Mouse (Mus musculus): Measurements from ENCODE around the gene Pbx2.

Gene Pbx2

DNA sequence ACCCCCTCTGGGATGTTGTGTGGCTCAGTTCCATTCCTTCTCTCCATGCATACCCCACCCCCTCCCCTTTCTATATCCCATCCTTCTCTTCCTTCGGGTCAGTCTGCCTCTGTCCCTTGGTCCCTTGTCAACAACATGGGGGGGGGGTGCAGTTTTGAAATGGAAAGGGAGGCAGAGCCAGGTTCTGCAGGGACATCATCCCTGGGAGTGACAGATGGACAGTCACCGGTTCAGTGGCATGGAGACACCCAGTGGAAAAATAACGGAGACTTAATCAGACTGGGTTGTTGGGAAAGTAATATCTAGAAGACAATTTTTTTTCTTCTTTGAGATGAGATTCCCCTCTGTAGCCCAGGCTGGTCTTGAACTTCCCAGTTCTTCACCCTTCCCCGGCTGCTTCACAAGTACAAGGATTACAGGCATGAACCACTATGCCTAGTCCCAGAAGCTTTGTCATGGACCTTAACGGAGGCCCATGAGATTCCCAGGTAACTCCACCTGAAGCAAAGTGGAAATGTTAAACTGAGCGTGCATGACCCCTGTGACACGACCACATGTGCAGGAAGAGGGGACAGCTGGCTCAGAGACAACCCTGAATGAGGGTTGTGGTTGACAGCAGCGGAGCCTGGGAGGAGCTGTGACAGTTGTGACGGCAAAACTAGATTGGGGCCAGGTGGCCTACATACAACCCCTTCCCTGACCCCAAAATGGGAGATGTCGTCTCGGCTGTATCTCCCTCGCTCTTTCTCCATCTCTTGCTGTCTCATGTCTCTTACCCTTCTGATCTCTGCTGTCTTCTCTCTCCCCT is 38.9 kb downstream of the Pbx2 start:
- no peak for DNase-seq (ENCODE audit: low spot score)

DNA sequence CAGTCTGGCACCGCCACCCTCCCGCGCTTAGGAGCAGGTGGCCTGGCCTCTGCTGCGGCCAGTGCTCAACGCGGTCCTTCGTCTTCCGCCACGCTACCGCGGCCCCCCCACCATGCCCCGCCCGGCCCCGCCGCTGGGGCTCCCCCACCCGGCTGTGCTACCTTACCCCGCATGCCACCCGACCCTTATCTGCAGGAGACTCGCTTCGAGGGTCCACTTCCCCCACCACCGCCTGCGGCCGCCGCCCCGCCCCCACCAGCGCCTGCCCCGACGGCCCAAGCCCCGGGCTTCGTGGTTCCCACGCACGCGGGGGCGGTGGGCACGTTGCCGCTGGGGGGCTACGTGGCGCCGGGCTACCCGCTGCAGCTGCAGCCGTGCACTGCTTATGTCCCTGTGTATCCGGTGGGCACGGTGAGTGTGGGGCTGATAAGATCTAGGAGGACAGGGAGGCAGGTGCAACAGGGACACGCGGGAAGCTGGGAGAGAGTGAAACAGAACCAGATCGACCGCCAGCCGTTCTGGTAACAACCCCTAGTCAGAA is 39.8 kb downstream of the Pbx2 start:
- DNase-seq (ENCODE audit: low spot score) = no peak

DNA sequence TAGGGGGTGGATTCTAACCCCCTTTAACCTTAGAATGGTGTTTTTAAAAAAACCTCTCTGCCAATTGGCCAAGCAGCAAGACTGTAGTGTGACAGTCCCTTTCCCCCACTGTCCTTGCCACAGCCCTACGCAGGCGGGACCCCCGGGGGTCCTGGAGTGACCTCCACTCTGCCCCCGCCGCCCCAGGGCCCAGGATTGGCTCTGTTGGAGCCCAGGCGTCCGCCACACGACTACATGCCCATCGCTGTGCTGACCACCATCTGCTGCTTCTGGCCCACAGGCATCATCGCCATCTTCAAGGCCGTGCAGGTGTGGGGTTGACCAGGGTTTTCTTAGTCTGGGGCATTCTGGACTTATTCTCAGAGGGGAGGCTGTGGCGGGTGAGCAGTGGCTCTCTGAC is 40.6 kb downstream of the Pbx2 start:
- DNase-seq (ENCODE audit: low spot score) = no peak

DNA sequence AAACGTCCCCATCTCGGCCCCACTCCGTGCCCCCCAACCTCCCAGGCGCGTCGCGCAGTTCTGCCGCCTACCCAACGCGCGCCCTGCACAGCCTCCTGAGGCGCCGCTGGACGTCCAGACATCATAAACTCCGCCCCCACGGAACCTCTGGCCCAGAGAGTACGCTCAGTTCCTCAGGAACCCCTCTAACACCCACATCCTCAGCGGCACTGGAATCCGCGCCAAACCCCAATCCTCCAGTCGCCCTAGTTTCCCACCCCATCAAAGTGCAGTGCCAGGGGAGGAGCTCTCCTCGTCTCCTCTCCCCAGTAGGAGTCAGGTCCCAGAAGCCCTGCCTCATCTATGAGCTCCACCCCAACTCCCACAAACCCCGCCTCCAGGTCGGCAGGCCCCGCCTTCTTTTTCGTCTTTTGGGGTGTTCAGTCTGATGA is 41.2 kb downstream of the Pbx2 start:
- no peak for DNase-seq (ENCODE audit: low spot score)

DNA sequence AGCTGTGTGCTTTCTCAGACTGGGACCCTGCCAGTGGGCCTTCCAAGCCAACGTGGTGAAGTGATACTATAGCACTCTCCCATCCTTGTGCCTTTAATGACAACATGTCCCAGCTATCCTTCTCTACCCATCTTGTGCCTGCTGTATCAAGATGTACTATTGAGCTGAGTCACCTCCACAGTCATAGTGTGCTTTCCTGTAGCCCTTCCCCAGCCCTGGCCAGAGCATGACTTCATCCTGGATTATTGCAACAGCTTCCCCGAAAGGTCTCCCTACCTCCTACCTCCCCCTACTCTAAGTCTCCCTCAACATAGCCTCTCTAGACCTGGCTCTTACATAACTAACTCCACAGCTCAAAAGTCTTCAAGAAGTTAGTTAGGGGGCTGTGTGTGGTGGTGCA is 44.6 kb downstream of the Pbx2 start:
- no peak for DNase-seq (ENCODE audit: low spot score)

DNA sequence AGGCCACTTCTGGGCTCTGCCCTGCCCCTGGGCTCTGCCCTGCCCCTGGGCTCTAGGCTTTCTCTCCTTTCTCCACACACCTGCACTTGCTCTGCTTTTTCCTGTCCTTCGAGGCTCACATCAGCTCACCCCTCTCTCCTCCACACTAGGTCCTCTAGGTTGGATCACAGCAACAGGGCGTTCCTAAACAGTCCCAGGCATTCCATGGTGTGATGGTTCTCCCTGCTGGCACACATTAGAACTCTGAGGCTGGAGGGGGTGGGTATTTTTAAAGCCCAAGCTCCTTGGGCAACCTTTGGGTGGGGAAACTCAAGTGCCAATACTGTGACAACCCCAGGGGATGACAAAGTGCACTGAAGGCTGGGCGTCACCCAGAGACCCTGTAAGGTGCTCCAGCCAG is 46.4 kb downstream of the Pbx2 start:
- no peak for DNase-seq (ENCODE audit: low spot score)

DNA sequence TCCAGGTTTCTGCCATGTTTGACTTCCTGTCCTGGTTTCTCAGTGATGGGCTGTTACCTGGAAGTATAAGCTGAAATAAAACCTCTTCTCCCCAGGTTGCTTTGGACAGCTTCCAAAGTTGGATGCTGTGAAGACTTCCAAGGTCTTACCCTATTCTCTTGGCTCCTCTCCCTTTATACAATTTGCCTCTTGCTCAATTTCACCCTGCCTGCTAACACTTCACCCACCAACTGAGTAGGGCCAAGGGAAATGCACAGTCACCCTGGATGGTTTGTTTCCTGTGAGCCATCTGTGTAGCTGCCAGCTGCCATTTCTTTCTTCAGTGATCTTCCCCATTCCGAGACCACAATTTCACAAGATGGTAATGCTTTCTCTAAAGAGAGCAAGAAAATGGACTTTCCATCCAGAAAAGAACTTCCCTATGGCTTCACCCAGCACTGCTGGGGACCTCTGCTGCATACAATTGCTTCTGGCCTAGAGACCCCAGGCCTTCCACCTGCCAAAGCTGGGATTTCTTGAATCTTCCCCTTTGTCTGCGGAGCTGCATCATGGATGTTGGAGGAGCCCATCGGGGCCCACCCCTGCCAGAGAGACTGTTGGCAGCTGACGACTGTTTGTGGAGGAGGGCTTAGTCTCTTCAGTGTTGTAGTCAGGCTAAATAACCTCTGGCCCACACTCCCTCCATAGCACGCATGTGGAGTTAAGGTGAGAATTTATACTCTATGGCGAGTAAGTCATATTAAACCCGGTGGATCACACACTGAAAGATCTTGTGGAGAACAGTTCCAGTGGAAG is 48.6 kb downstream of the Pbx2 start:
- no peak for DNase-seq (ENCODE audit: low spot score)

DNA sequence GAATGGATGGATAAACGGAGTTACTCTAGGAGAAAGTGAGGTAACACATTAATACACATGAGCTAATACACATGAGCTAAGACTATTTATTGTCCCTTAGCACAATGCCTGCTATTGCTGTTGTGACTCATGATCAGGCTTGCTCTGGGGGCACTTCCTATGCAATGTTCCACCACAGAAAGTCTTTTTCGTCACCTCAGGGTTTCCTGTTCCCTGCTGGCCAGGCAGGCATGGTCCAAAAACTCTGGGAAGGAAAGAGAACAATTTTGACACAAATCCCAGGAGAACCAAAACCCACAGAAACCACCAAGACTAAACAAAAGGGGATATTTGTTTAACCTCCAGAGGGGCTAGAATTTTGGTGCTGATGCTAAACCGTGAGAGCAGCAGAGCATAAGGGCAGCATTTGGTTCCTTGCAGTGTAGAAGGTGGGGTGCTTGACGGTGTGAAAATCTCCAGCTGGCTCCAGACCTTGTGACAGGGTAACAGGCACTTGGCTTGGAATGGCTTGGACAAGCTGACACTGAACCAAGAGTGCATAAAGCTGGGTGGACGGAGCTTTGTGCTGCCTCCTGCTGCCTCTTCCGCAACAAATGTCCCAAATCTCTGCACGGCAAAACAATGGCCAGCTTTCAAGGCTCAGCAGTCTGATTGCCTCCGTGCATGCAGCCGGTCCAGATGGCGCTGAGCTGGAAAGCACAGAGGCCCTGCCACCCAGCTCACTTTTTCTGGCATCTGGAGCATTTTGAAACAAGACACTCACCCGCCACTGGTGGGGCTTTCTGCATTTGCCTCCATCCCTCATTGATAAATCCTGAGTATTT is 49.9 kb downstream of the Pbx2 start:
- DNase-seq (ENCODE audit: low spot score) = no peak

DNA sequence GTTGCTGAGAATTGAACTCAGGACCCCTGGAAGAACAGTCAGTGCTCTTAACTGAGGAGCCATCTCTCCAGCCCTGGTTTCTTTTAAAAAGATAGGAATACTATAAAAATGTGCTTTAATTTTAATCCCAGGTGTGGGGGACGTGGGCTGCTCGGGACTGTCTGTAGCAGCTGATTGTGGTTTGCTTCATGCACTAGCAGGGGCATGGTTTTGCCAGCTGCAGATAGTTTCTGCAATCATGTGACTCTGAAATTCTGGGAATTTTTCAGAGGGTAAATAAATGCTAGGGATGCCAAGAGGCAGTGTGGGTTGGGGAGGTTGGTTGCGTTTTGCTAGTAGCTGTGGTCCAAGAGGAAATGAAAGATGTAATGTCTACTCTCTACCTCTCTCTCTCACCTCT is 50.9 kb downstream of the Pbx2 start:
- no peak for DNase-seq (ENCODE audit: low spot score)

DNA sequence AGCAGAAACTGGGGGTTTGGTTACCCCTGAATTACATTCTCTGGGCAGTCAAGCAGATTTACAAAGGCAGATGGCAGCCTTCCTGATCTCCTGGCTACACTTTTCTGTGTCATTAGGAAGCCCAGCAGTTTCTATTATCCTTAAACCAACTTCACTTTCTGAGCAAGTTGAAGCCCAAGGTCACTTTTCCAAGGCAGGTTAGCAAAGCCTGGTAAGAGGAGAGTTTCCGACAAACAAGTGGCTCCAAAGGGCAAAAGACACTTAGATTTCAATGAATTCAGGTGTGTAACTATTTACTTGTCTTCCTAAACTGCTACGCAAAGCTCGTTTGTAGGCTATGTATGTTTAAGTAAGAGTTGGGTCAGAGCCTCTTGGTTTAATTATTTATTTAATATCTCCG is 52.3 kb downstream of the Pbx2 start:
- peak; percentile 45 for DNase-seq (ENCODE audit: low spot score)

DNA sequence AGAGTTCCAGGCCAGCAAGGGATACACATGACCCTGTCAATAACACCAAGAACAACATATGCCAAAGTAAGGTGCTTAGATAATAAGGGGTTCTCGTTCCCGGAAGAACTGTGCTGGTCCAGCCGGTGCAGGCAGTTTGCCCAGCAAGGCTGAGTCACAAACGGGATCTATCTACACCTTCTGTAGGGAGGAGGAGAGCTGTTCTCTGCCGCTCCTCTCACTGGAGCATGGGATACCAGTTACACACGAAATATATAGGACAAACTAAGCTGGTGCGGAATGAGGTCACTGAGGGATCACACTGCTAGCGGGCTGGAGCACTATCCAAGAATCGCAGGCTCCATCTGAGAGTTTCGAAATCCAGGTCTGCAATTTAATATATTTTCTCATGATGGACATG is 52.9 kb downstream of the Pbx2 start:
- no peak for DNase-seq (ENCODE audit: low spot score)

DNA sequence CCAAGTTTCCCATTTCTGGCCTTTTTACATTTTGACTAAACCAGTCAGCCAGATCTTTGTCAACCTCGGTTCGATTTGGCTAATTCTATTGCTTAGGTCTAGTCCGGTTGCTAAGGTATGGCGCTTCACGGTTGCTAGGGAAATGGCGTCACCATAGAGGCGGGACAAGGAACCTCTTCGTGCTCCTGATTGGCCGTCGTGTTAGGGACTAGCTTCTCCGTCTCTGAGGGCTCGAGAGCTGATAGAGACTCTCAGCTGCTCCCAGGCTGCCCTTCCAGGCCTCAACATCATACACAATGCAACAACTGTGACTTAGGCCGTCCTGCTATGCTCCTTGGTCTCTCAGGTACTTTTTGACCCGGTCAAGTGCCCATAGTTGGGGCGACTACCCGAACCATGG is 53.5 kb downstream of the Pbx2 start, which contains the start of gene Fkbpl:
Fkbpl (plus strand) TSS at position 157 of the 400 bp plus-strand sequence.
- DNase-seq (ENCODE audit: low spot score) = peak; percentile 94

DNA sequence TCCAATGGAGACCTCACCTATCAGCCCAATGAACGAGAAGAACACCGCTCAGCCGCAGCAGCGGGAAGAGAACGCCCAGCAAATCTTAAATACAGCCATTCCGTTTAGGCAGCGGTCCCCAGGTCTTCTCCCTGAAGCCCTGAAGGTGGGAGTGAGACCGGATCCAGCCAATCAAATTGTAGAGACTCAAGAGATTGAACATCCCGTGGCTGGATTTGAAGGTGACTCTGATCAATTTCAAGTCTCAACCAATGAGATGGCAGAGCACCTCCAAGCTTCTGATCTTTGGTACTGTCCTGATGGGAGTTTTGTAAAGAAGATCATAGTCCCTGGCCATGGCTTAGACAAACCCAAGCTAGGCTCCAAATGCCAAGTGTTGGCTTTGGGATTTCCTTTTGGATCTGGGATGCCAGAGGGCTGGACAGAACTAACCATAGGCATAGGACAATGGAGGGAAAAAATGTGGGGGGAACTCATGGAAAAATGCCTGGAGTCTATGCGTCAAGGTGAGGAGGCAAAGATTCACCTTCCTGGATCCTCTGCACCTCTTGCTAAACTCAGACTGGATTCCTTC is 54.3 kb downstream of the Pbx2 start:
- no peak for DNase-seq (ENCODE audit: low spot score)

DNA sequence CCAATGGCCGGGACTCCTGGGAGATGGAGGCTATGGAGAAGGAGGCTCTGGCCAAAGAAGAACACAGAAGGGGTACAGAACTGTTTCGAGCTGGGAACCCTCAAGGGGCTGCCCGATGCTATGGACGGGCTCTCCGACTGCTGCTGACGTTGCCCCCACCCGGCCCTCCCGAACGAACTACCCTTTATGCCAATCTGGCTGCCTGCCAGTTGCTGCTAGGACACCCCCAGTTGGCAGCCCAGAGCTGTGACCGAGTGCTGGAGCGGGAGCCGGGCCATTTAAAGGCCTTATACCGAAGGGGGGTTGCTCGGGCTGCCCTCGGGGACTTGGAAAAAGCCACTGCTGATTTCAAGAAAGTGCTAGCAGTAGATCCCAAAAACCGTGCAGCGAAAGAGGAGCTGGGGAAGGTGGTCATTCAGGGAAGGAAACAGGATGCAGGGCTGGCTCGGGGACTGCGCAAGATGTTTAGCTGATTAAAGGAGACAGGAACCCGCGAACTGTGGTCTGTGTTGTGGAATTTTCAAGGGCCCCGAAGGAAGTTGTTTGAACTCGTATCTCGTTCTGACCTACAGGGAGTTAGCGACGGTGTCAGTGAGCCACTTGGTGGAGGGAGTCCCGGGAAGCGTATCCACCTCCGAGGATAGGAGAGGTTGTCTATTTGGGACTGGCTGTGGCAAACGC is 54.9 kb downstream of the Pbx2 start:
- no peak for DNase-seq (ENCODE audit: low spot score)

All from yolk sac, embryonic 10.5 days (tissue).